Mouse (Mus musculus) intestine, embryonic 14.5 days (tissue): ENCODE data around the gene Pkn3. TPM values are rescaled to one million over a fixed set of nuclear protein-coding genes. Genes with fewer than 3 reads are reported as not detected.
A peak's percentile ranks its signal among the peaks of the same experiment; 100 is the strongest.
"Not testable (repeated sequence)": the region's sequence is repeated elsewhere in the genome, so short reads cannot be mapped to it uniquely, and the experiment has no call there.

Source experiments
- ATAC-seq: fragments of 200-750 bp; cut with Nextera tagmentation; replicated peaks from 2 replicates; pipeline ENCODE4 v1.8.0; 2017; ENCODE audit warnings: low read depth, moderate number of reproducible peaks, moderate TSS enrichment, moderate library complexity; ENCODE audit not compliant: low FRiP score, low TSS enrichment
- DNase-seq: peaks from one replicate; pipeline ENCODE4 v3.0.0-alpha.2; 2018; ENCODE audit warnings: low spot score
- H3K27ac ChIP-seq: fragments of 300-500 bp; sonication (generic); 2 replicates; pipeline ENCODE4 v1.5.1; 2014; ENCODE audit warnings: low read depth, mild to moderate bottlenecking, control low read depth
- H3K27me3 ChIP-seq: fragments of 300-500 bp; sonication (generic); replicated peaks from 2 replicates; pipeline ENCODE4 v1.6.1; 2014; ENCODE audit warnings: low read length, control low read depth; ENCODE audit not compliant: control insufficient read depth, insufficient read depth
- H3K36me3 ChIP-seq: fragments of 300-500 bp; sonication (generic); 2 replicates; pipeline ENCODE4 v1.6.1; 2014; ENCODE audit warnings: low read length, control low read depth; ENCODE audit not compliant: control insufficient read depth, insufficient read depth
- H3K4me1 ChIP-seq: fragments of 300-500 bp; sonication (generic); replicated peaks from 2 replicates; pipeline ENCODE4 v1.6.1; 2014; ENCODE audit warnings: low read length, control low read depth, mixed read lengths; ENCODE audit not compliant: control insufficient read depth, insufficient read depth
- H3K4me2 ChIP-seq: fragments of 300-500 bp; sonication (generic); 2 replicates; pipeline ENCODE4 v1.6.1; 2014; ENCODE audit warnings: low read length
- H3K4me3 ChIP-seq: fragments of 300-500 bp; sonication (generic); 2 replicates; pipeline ENCODE4 v1.5.1; 2014; ENCODE audit warnings: low read depth, low read length, control low read depth, mixed read lengths
- H3K9ac ChIP-seq: fragments of 300-500 bp; sonication (generic); 2 replicates; pipeline ENCODE4 v1.6.1; 2014; ENCODE audit warnings: mild to moderate bottlenecking, low read length
- H3K9me3 ChIP-seq: fragments of 300-500 bp; sonication (generic); 2 replicates; pipeline ENCODE4 v1.6.1; 2016; ENCODE audit warnings: low read length, control low read depth; ENCODE audit not compliant: control insufficient read depth
- WGBS: fragments of 180-500 bp; shearing (Covaris S2); extraction: QIAGEN DNeasy Blood & Tissue Kit; methylation state at CpG from one replicate; pipeline ENCODE4 v1.1.7; 2014; 5-methylcytosine and 5-hydroxymethylcytosine counted together
- polyA plus RNA-seq: library from polyadenylated mRNA; unstranded; fragments of >200 nt; fragmentation: Nextera tagmentation; extraction: Ambion mirVana; gene quantifications from 2 replicates; pipeline ENCODE4 v1.2.1, GENCODE M21; 2014

The Pkn3 gene
- polyA plus RNA-seq, 1 experiment from 2014 or later, result 9.9 TPM

- 80% methylated on average over 5 of the region's 5 CpGs for WGBS
- no peak overlapping the region; the same call in 1 of the 2 replicates for H3K4me2 ChIP-seq
These were observed 45.3 kb downstream of the Pkn3 start for GRCm38 (mm10) chr2:30122766-30123165.

GRCm38 (mm10) chr2:30123729-30124471 lies 46.4 kb downstream of the Pkn3 start:
- Histone ChIP-seq H3K4me1 (peaks cover 16% of the 10 kb centered on the region), H3K9me3 (no peaks in the 10 kb centered on the region), H3K4me2 (peak overlapping the region; percentile 79), H3K27me3 (no peaks in the 10 kb centered on the region), H3K27ac (peak overlapping the region; percentile 81), H3K9ac (peak overlapping the region; percentile 89), H3K36me3 (peaks cover 3% of the 10 kb centered on the region; the same call in 1 of the 2 replicates), H3K4me3 (peak overlapping the region; percentile 96)
- no peak for DNase-seq
- peak; percentile 85 for ATAC-seq
- WGBS, result 1% methylated on average over 39 of the region's 44 CpGs

More at GRCm38 (mm10) chr2:30122766-30123165, 45.3 kb downstream of the Pkn3 start:
- no peak for ATAC-seq
- no peak for DNase-seq
- H3K27me3 ChIP-seq, result no peaks in the 10 kb centered on the region
- peaks cover 16% of the 10 kb centered on the region for H3K4me1 ChIP-seq
- peaks cover 3% of the 10 kb centered on the region; the same call in 1 of the 2 replicates for H3K36me3 ChIP-seq
- H3K27ac ChIP-seq, result no peak overlapping the region
- H3K4me3 ChIP-seq, result no peak overlapping the region
- no peak overlapping the region for H3K9ac ChIP-seq
- H3K9me3 ChIP-seq, result no peaks in the 10 kb centered on the region

DNA sequence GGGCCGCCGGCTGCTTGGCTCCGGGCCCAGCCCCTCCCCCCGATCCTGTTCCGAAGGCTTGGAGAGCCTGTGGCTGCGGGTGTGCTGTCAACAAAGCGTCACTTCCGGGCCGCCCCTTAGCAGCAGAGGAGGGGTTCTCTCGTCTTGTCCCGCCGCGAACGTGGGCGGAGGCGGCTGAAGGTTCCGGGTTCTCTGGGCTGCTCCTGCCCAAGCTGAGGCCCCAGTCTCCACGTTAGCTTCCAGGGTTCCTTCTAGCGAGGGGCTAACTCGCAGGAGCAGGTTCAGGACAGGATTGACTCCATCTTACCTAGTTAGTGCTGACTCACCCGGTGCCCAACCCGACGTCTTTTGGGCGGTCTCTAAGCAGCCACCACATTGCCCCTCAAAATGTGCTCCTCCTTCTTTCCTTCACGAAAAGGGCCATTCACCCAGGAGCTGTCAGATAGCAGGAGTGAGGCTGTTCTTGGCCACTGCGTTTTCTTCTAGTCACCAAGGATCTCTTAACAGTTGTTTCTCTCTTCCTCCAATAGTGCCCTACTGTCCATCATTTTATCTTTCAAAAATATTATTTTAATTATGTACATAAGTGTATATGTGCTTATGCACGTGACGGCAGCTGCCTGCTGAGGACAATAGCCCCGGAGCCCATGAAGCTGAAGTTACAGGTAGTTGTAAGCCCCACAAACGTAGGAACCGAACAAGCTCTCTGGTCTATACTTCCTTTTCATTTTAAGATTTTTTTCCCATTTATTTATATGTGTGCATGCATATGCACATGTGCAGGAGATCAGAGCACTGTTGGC lies 47.2 kb downstream of the Pkn3 start, which contains the start of gene Zer1:
Gene Zer1 (minus strand): TSS at position 114 of the 803 bp plus-strand sequence.
- DNase-seq (peak; percentile 95), ATAC-seq (peak; percentile 97)
- Histone ChIP-seq H3K36me3 (peaks cover 3% of the 10 kb centered on the region; the same call in 1 of the 2 replicates), H3K9ac (peak within 1 kb of the TSS; percentile 89), H3K9me3 (no peaks in the 10 kb centered on the region), H3K4me1 (peaks cover 16% of the 10 kb centered on the region), H3K4me3 (peak within 1 kb of the TSS; percentile 96), H3K27ac (peak within 1 kb of the TSS; percentile 81), H3K4me2 (peak within 1 kb of the TSS; percentile 79), H3K27me3 (no peaks in the 10 kb centered on the region)
- WGBS, result 10% methylated on average over 31 of the region's 31 CpGs

- WGBS, result 33% methylated on average over 2 of the region's 2 CpGs
- Histone ChIP-seq H3K9ac (no peak overlapping the region), H3K9me3 (no peaks in the 10 kb centered on the region)
These were observed 51.3 kb downstream of the Pkn3 start for GRCm38 (mm10) chr2:30128789-30129188.

GRCm38 (mm10) chr2:30130156-30130555 lies 52.7 kb downstream of the Pkn3 start:
- Histone ChIP-seq H3K4me3 (no peak overlapping the region), H3K27me3 (no peaks in the 10 kb centered on the region), H3K36me3 (no peaks in the 10 kb centered on the region), H3K27ac (no peak overlapping the region), H3K4me2 (no peak overlapping the region), H3K4me1 (peaks cover 15% of the 10 kb centered on the region), H3K9me3 (no peaks in the 10 kb centered on the region), H3K9ac (no peak overlapping the region)
- WGBS, result 78% methylated on average over 4 of the region's 4 CpGs
- no peak for ATAC-seq
- no peak for DNase-seq

More at GRCm38 (mm10) chr2:30128789-30129188, 51.3 kb downstream of the Pkn3 start:
- no peak overlapping the region for H3K4me3 ChIP-seq
- H3K36me3 ChIP-seq, result no peaks in the 10 kb centered on the region
- DNase-seq (no peak), ATAC-seq (no peak)
- no peak overlapping the region for H3K27ac ChIP-seq
- no peaks in the 10 kb centered on the region for H3K27me3 ChIP-seq
- H3K4me1 ChIP-seq, result peaks cover 9% of the 10 kb centered on the region
- H3K4me2 ChIP-seq, result no peak overlapping the region

DNA sequence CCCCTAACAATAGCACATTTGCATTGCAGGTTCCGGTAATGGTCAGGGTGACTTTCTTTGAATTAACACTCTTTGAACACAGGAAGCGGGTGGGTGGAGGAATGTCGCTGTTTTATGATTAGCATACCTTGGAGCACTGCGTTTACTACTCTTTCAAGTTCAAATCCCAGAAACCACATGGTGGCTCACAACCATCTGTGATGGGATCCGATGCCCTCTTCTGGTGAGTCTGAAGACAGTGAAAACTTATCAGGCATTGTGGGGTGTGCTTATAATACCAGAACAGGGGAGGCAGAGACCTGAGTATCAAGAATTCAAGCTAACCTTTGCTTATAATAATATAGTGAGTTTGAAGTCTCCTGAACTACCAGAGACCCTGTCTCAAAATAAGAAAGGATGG lies 53.8 kb downstream of the Pkn3 start:
- not testable (repeated sequence) for H3K27ac ChIP-seq
- H3K4me1 ChIP-seq, result peaks cover 17% of the 10 kb centered on the region
- WGBS, result 70% methylated on average over 5 of the region's 5 CpGs

GRCm38 (mm10) chr2:30132801-30133612 lies 55.5 kb downstream of the Pkn3 start:
- H3K4me3 ChIP-seq, result peak overlapping the region; percentile 92
- no peaks in the 10 kb centered on the region for H3K27me3 ChIP-seq
- 16% methylated on average over 16 of the region's 16 CpGs for WGBS
- DNase-seq (peak; percentile 56), ATAC-seq (peak; percentile 12; the same call in 1 of the 2 replicates)
- peak overlapping the region; percentile 74 for H3K9ac ChIP-seq
- peaks cover 17% of the 10 kb centered on the region for H3K4me1 ChIP-seq
- peaks cover 20% of the 10 kb centered on the region for H3K36me3 ChIP-seq
- no peaks in the 10 kb centered on the region for H3K9me3 ChIP-seq
- peak overlapping the region; percentile 95 for H3K4me2 ChIP-seq
- peak overlapping the region; percentile 81 for H3K27ac ChIP-seq

More for the DNA sequence above, 53.8 kb downstream of the Pkn3 start:
- H3K9me3 ChIP-seq, H3K27me3 ChIP-seq, DNase-seq, H3K36me3 ChIP-seq, H3K4me3 ChIP-seq, H3K4me2 ChIP-seq, H3K9ac ChIP-seq, ATAC-seq: not testable (repeated sequence)
